Mouse (Mus musculus) thymus, postnatal 4 days (tissue): ENCODE results near the gene Taok2.

Source experiments
- DNase-seq: peaks from one replicate; pipeline ENCODE4 v3.0.0; 2021

Taok2 gene

GRCm38 (mm10) chr7:126823940-126824339 is 60.6 kb downstream of the Taok2 start:
- no peak for DNase-seq

GRCm38 (mm10) chr7:126823202-126823711 is 61.2 kb downstream of the Taok2 start:
- DNase-seq: no peak

- DNase-seq: no peak
These were observed 61.8 kb downstream of the Taok2 start for GRCm38 (mm10) chr7:126822741-126823140.

GRCm38 (mm10) chr7:126821835-126822511 is 62.5 kb downstream of the Taok2 start:
- peak; percentile 87 for DNase-seq

- no peak for DNase-seq
These were observed 65.7 kb downstream of the Taok2 start for GRCm38 (mm10) chr7:126818818-126819217.

- DNase-seq: no peak
These were observed 66.9 kb downstream of the Taok2 start for GRCm38 (mm10) chr7:126817595-126817994.

- DNase-seq: no peak
These were observed 68.0 kb downstream of the Taok2 start for GRCm38 (mm10) chr7:126816494-126816893.

GRCm38 (mm10) chr7:126815726-126816222 is 68.7 kb downstream of the Taok2 start:
- no peak for DNase-seq
